Mouse (Mus musculus) embryonic stem cell, embryonic (primary cell): Measurements from ENCODE around the gene Ptprg.

ENCODE experiments used
- CTCF ChIA-PET, 4 experiments: fragments of 300-600 bp in 2 of 4; fragments of 350-600 bp in 2 of 4; sonication (Branson Sonifier 250); formaldehyde crosslinking; loops; one replicate each; lab custom pipeline; 2022; ENCODE audit warnings: inconsistent platforms in 2 of 4; lab: Charles Lee
- POLR2A ChIA-PET, 4 experiments: fragments of 300-600 bp in 2 of 4; fragments of 350-600 bp in 2 of 4; sonication (Branson Sonifier 250); formaldehyde crosslinking; loops; one replicate each; lab custom pipeline; 2022; ENCODE audit warnings: antibody characterized with exemption in 4 of 4, inconsistent platforms in 1 of 4; lab: Charles Lee

Gene Ptprg

DNA sequence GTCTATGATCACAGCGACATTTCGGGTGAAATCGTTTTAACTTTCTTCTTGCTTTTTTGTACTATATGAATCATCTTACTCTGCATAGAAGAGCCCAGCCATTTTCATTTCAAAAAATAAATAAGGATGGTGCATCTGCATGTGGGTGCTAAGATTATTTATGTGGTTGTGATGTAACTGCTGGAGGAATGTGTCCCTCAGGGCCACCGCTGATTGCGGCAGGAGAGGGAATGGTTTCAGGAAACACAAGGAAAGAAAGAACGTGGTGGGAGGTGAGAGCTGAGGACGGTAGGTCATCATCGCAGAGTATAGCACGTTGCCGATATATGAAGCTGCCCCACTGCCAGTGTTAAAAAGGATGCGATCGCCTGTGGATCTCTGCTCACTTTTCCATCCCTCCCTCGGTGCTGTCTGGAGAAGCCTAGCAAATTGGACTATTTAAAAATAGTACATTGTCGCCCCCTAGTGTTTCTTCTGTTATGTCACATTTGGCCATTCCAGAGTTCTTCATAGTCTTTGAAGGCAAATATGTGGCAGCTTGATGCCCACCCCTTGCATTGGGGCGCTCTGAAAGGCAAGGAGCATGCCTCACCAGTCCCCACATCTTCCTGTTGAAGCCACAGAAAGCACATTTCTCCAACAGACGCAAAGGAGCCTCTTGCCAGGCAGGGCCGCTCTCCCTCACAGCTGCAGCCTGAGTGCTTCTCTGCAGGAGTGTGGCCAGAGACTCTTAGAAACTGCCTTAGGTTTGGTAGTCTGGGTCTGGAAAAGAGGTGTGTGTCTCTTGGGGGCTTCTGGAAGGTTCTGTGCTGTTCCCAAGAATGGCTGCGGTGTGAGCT, 586.5 kb downstream of the Ptprg start:
- ChIA-PET POLR2A (interaction anchor here in 2 of 4 experiments (0.9 to 2.0 kb wide), 8 partner anchors 8 to 587 kb away, joined by 3 to 7 read pairs (median 4); partner anchors contain the start of gene Ptprg (in 1 of the 2)), CTCF (interaction anchor here in 3 of 4 experiments (0.6 to 1.5 kb wide), 6 partner anchors 32 to 1652 kb away, joined by 3 to 7 read pairs (median 5); no protein-coding TSS in a partner anchor)

DNA sequence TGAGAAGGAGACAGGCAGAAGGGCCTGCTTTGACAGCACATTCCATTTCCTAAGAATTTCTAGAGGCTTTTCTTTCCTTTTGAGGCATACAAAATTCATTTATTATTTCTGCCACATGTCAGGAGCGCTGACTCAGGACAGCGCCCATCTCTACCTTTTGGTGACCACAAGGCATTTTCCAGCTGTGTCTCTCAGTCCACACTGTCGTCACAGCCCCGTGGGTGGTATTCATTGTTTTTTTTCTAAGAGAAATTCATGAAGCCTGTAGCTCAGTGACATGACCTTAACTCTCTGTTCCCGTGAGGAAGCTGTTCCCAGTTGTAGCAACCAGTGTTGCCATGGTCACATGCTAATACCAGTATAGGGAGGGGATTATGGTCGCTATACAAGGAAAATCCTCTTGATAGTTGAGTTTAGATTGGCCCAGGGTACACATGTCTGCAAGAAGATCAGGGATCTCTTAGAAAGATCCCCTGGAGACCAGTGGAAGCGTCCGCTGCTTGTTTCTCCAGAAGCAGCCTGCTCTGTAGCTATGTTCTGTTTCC, 590.7 kb downstream of the Ptprg start:
- CTCF ChIA-PET: interaction anchor here in 1 of 4 experiments (0.6 kb wide), 1 partner anchor 662 kb away, joined by 3 read pairs; no protein-coding TSS in a partner anchor

GRCm38 (mm10) chr14:12145919-12146318, 592.6 kb downstream of the Ptprg start:
- CTCF ChIA-PET: interaction anchor here (0.5 to 1.8 kb wide), 11 partner anchors 9 to 1638 kb away, joined by 3 to 4 read pairs (median 3); no protein-coding TSS in a partner anchor
- POLR2A ChIA-PET: interaction anchor here in 1 of 4 experiments (1.2 kb wide), 1 partner anchor 32 kb away, joined by 5 read pairs; no protein-coding TSS in a partner anchor

More for the DNA sequence above, 590.7 kb downstream of the Ptprg start:
- POLR2A ChIA-PET: interaction anchor here in 1 of 4 experiments (0.5 kb wide), 1 partner anchor 35 kb away, joined by 3 read pairs; no protein-coding TSS in a partner anchor

- POLR2A ChIA-PET: no interaction called here
- CTCF ChIA-PET: no interaction called here
Measured at GRCm38 (mm10) chr14:12149529-12149928, 596.2 kb downstream of the Ptprg start.

- ChIA-PET POLR2A (no interaction called here), CTCF (interaction anchor here in 2 of 4 experiments (0.6 to 1.5 kb wide), 3 partner anchors 9 to 37 kb away, joined by 3 to 4 read pairs (median 3); no protein-coding TSS in a partner anchor)
Measured at GRCm38 (mm10) chr14:12151927-12152326, 598.6 kb downstream of the Ptprg start.

DNA sequence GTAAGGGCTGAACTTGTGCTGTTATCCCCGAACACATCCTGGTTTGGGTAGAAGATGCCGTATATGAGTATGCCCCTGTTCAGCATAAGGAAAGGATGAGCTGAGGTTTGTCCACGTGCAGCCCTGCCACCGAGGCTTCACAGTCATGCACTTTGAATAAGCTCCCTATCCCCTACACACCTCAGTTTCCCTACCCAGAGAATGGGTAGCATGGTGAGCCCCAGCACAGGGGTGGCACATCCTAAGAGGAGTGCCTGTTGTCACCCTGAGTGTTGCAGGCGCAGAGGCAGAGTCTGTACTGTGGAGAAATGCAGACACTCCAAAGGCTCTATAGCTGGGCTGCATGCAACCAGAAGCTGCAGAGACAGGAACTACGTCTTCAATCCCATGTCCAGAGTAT, 599.4 kb downstream of the Ptprg start:
- POLR2A ChIA-PET: no interaction called here
- CTCF ChIA-PET: interaction anchor here in 2 of 4 experiments (0.6 to 1.5 kb wide), 2 partner anchors 19 to 151 kb away, joined by 3 read pairs; no protein-coding TSS in a partner anchor

GRCm38 (mm10) chr14:12153599-12153998, 600.3 kb downstream of the Ptprg start:
- POLR2A ChIA-PET: no interaction called here
- CTCF ChIA-PET: interaction anchor here in 2 of 4 experiments (0.6 kb wide), 2 partner anchors 138 to 363 kb away, joined by 3 to 4 read pairs; no protein-coding TSS in a partner anchor

DNA sequence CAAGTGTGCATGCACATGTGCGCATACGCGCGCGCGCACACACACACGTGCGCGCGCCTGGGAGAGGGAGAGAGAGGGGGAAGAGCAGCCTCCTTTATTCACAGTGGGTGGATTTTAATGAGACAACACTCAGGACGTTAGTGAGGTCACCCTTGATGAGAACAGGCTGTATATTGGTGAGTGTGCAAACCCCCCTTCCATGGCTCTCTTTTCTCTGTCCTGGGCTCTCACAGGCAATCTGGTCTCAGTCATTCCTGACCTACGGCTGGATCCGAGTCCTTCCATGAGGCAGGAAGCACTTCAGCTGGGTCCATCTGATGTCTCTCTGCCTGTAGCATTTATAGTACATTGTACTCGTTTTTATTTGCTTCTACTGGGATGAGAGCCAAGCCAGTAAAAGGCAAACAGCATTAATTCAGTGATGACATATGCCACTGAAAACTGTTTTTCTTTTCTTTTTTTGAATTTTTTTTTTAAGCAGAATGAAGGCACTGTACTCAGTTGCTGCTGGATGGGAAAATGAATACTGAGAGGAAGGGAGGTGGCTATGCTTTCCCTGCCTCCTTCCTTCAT, 608.5 kb downstream of the Ptprg start:
- ChIA-PET CTCF (no interaction called here), POLR2A (no interaction called here)

- ChIA-PET CTCF (no interaction called here), POLR2A (no interaction called here)
Measured at GRCm38 (mm10) chr14:12162331-12162854, 609.1 kb downstream of the Ptprg start.

DNA sequence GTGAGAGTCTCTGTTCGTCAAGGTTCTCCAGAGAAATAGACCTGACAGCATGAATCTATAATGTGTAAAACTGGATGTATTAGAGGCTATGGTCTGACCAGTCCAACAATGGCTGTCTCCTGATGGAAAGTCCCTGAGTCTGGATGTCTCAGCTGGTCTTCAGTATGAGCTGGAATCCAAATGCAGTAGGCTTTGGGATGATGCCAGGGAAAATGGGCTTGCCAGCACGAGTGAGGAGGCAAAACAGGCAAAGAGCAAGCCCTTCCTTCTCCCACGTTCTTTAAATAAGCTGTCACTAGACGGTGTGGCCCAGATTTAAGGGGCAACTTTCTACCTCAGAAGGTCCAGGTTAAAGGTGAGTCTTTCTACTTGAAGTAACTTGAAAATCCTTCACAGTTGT, 609.9 kb downstream of the Ptprg start:
- CTCF ChIA-PET: no interaction called here
- POLR2A ChIA-PET: interaction anchor here in 1 of 4 experiments (0.8 kb wide), 1 partner anchor 121 kb away, joined by 3 read pairs; the partner anchor contains the start of gene 3830406C13Rik

- ChIA-PET POLR2A (interaction anchor here in 1 of 4 experiments (1.0 kb wide), 1 partner anchor 14 kb away, joined by 3 read pairs; no protein-coding TSS in a partner anchor), CTCF (no interaction called here)
Measured at GRCm38 (mm10) chr14:12167215-12167614, 613.9 kb downstream of the Ptprg start.

- CTCF ChIA-PET: no interaction called here
- POLR2A ChIA-PET: interaction anchor here in 1 of 4 experiments (1.0 kb wide), 1 partner anchor 13 kb away, joined by 3 read pairs; no protein-coding TSS in a partner anchor
Measured at GRCm38 (mm10) chr14:12167651-12168050, 614.3 kb downstream of the Ptprg start.

DNA sequence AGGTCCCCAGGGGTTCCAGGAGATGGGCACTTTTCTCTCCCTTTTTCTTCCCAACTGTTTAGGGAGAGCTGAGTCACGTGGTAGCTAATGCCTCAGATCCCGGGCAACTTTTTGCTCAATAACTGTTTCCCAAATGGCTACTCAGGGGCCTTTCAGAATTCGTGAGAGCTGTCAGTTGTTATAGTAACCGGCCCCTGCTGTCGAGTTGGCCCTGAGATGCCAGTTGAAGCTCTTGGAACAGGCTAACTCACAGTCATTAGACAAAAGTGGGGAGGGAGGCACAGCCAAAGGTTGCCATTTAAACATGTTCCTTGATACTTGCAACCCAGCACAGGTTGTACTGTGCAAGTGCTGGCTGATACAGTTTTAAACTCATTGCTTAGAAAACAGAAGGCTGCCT, 624.1 kb downstream of the Ptprg start:
- CTCF ChIA-PET: interaction anchor here in 2 of 4 experiments (0.6 to 1.0 kb wide), 2 partner anchors 11 to 190 kb away, joined by 3 to 4 read pairs; no protein-coding TSS in a partner anchor
- POLR2A ChIA-PET: interaction anchor here in 2 of 4 experiments (1.2 to 1.8 kb wide), 2 partner anchors 14 to 18 kb away, joined by 4 to 9 read pairs; no protein-coding TSS in a partner anchor

DNA sequence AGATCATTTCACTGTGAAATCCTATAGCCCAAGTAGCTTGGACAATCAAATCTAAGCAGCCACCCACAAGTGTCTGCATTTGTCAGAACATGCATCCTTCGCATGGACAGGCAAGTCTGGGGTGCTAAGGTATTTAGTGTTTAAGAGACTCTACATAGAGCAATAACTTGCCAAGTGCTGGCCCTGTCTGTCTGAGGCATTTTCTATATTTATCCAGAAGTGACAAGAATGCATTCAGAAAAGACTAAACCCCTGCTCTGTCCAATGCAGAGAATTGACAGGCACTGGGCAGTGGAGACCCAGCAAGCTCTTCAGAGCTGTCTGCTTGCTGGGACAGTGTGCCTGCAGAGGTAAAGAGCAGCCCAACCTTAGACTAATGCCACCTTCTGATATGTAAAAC, 625.3 kb downstream of the Ptprg start:
- POLR2A ChIA-PET: interaction anchor here in 1 of 4 experiments (0.7 to 1.8 kb wide), 3 partner anchors 12 to 41 kb away, joined by 3 to 9 read pairs (median 8); no protein-coding TSS in a partner anchor
- CTCF ChIA-PET: interaction anchor here in 3 of 4 experiments (0.6 to 0.8 kb wide), 3 partner anchors 9 to 718 kb away, joined by 4 to 5 read pairs (median 4); no protein-coding TSS in a partner anchor

DNA sequence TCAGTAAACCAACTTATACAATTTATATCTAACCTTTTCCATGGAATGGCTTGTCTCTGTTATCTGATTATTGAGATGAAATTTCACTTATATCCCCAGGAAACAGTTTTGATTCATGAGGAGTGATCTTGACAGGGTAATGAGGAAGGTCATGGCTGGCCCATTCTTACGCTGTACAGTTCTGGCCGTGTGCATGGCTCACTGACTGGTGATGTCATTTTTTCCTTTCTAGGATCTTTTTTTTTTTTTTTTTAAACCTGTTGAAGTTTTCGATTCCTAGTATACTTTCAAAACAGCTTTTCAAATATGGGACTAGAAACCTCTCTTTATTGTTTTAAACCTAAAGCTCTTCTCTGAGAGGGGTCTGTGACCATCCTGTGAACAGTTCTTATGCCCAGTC, 626.8 kb downstream of the Ptprg start:
- ChIA-PET CTCF (interaction anchor here in 2 of 4 experiments (0.5 to 0.6 kb wide), 2 partner anchors 42 to 273 kb away, joined by 3 to 8 read pairs; no protein-coding TSS in a partner anchor), POLR2A (interaction anchor here in 1 of 4 experiments (0.9 kb wide), 1 partner anchor 12 kb away, joined by 3 read pairs; no protein-coding TSS in a partner anchor)

- POLR2A ChIA-PET: interaction anchor here in 1 of 4 experiments (0.7 to 1.1 kb wide), 2 partner anchors 11 to 761 kb away, joined by 3 read pairs; no protein-coding TSS in a partner anchor
- CTCF ChIA-PET: interaction anchor here in 1 of 4 experiments (0.6 kb wide), 1 partner anchor 1054 kb away, joined by 6 read pairs; no protein-coding TSS in a partner anchor
Measured at GRCm38 (mm10) chr14:12185040-12185439, 631.7 kb downstream of the Ptprg start.

GRCm38 (mm10) chr14:12188352-12188751, 635.0 kb downstream of the Ptprg start:
- CTCF ChIA-PET: no interaction called here
- POLR2A ChIA-PET: interaction anchor here in 1 of 4 experiments (0.6 to 1.7 kb wide), 3 partner anchors 11 to 96 kb away, joined by 3 to 6 read pairs (median 5); partner anchors contain the start of genes 3830406C13Rik and Gm49355
